Mouse (Mus musculus) limb, embryonic 14.5 days (tissue): Measurements from ENCODE around the gene Slc27a1. TPM values are rescaled to one million over a fixed set of nuclear protein-coding genes. Genes with fewer than 3 reads are reported as not detected.

Source experiments
- ATAC-seq: fragments of 200-750 bp; cut with Nextera tagmentation; 2 replicates; pipeline ENCODE4 v1.8.0; 2017; ENCODE audit warnings: low read depth, moderate number of reproducible peaks, moderate TSS enrichment; ENCODE audit not compliant: low FRiP score
- DNase-seq: peaks from one replicate; pipeline ENCODE4 v3.0.0-alpha.2; 2015; ENCODE audit warnings: low spot score
- H3K27ac ChIP-seq: fragments of 300-500 bp; sonication (generic); replicated peaks from 2 replicates; pipeline ENCODE4 v1.5.1; 2014; ENCODE audit warnings: low read depth, mild to moderate bottlenecking, low read length, moderate library complexity, mixed read lengths
- H3K27me3 ChIP-seq: fragments of 300-500 bp; sonication (generic); 2 replicates; pipeline ENCODE4 v1.6.1; 2014; ENCODE audit warnings: low read length, mixed read lengths; ENCODE audit not compliant: control insufficient read depth, insufficient read depth
- H3K36me3 ChIP-seq: fragments of 300-500 bp; sonication (generic); 2 replicates; pipeline ENCODE4 v1.6.1; 2014; ENCODE audit warnings: mild to moderate bottlenecking, low read length, moderate library complexity, mixed read lengths; ENCODE audit not compliant: control insufficient read depth, insufficient read depth
- H3K4me1 ChIP-seq: fragments of 300-500 bp; sonication (generic); 2 replicates; pipeline ENCODE4 v1.6.1; 2014; ENCODE audit warnings: antibody characterized with exemption, low read length, mixed read lengths; ENCODE audit not compliant: control insufficient read depth, insufficient read depth
- H3K4me2 ChIP-seq: fragments of 300-500 bp; sonication (generic); replicated peaks from 2 replicates; pipeline ENCODE4 v1.6.1; 2014; ENCODE audit warnings: low read depth, mild to moderate bottlenecking, low read length, moderate library complexity; ENCODE audit not compliant: severe bottlenecking
- H3K4me3 ChIP-seq: fragments of 300-500 bp; sonication (generic); replicated peaks from 2 replicates; pipeline ENCODE4 v1.5.1; 2014; ENCODE audit warnings: low read length
- H3K9ac ChIP-seq: fragments of 300-500 bp; sonication (generic); 2 replicates; pipeline ENCODE4 v1.6.1; 2014; ENCODE audit warnings: mild to moderate bottlenecking, low read depth, low read length, moderate library complexity; ENCODE audit not compliant: severe bottlenecking
- H3K9me3 ChIP-seq: fragments of 300-500 bp; sonication (generic); 2 replicates; pipeline ENCODE4 v1.6.1; 2016; ENCODE audit warnings: low read length; ENCODE audit not compliant: control insufficient read depth
- POLR2A ChIP-seq: fragments of 200-500 bp; IDR thresholded peaks from 2 replicates; pipeline ENCODE4 v1.8.0; 2012; ENCODE audit warnings: inconsistent platforms, mild to moderate bottlenecking, moderate library complexity, borderline replicate concordance; ENCODE audit not compliant: insufficient read depth, insufficient read length; ENCODE audit errors: extremely low read depth
- WGBS: fragments of 180-500 bp; shearing (Covaris S2); extraction: QIAGEN DNeasy Blood & Tissue Kit; methylation state at CpG from one replicate; pipeline ENCODE4 v1.1.7; 2014; 5-methylcytosine and 5-hydroxymethylcytosine counted together
- polyA plus RNA-seq, 2 experiments: library from polyadenylated mRNA; depleted of rRNA in 1 of 2; stranded (reverse) in 1 of 2; unstranded in 1 of 2; fragments of >200 nt; fragmentation: Nextera tagmentation in 1 of 2; extraction: Ambion mirVana in 1 of 2; gene quantifications; 2 replicates each; pipeline versions ENCODE4 v1.2.1 to v1.2.3; 2012 to 2014

Gene Slc27a1
- polyA plus RNA-seq, 2 experiments = 24.3 to 87.8 TPM

DNA sequence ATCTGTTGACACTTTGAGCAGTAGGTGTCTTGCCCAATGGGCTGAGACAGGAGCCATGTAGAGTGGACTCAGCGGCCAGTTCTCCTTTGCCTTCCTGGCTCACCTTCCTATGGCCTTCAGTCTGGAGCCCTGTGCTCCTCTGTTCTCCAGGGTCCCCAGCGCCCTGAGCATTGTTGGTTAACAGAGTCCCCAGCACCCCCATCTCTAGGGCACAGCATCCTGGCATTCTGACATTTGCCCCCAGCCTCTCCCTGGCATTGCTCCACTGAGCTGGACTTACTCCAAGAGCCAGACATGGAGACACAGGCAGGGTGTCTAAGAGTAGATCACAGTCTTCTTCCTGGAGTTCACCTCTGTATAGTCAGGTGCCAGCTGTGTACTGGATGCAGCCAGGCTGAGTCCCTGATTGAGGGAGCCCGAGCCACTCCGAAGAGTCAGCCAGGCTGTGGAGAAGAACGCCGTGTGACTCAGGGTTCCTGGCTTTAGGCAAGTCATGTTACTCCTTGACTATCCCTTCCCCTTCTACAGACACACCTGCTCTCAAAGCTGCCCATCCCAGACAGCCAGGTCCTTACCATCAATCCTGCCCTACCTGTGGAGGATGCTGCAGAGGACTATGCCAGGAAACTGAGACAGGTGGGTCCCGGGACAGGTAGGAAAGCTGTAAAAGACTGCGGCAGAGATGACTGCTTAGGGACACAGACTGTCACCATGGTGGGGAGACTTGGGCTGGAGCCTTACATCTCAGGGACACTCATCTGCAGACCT lies 25.1 kb downstream of the Slc27a1 start:
- no peaks in the 10 kb centered on the region for H3K9me3 ChIP-seq
- no peak for DNase-seq
- no peak overlapping the region for H3K4me2 ChIP-seq

DNA sequence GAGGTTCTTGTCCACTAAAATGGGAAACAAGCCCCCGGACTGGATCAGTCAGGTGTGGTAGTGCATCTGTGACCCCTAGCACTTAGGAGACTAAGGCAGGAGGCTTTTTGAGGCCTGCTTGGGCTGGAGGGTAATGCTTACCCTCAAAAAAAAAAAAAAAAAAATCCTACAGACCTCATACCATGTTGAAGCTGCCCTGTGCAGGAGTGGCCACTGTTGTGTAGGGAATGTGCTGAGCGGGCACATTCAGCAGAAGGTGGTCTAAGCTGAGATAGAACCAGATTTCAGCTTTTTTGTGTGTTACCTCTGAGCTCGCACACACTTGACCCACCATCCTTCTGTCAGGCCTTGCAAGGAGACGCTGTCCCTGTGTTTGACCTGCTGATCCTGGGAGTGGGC lies 25.6 kb downstream of the Slc27a1 start:
- H3K4me2 ChIP-seq = no peak overlapping the region
- no peaks in the 10 kb centered on the region for H3K9me3 ChIP-seq
- H3K27ac ChIP-seq = no peak overlapping the region
- H3K27me3 ChIP-seq = no peaks in the 10 kb centered on the region
- DNase-seq = no peak
- no peaks in the 10 kb centered on the region for H3K36me3 ChIP-seq
- no peak for TF ChIP-seq POLR2A
- peaks cover 9% of the 10 kb centered on the region for H3K4me1 ChIP-seq
- no peak for ATAC-seq
- H3K9ac ChIP-seq = no peak overlapping the region
- 95% methylated on average over 4 of the region's 4 CpGs for WGBS
- no peak overlapping the region for H3K4me3 ChIP-seq

More for the DNA sequence above, 25.1 kb downstream of the Slc27a1 start:
- Histone ChIP-seq H3K4me3 (0 out of 2 replicates have a peak overlapping the region, but pooled peaks have one; percentile 69), H3K27ac (no peak overlapping the region), H3K27me3 (no peaks in the 10 kb centered on the region), H3K36me3 (no peaks in the 10 kb centered on the region), H3K9ac (no peak overlapping the region), H3K4me1 (peaks cover 9% of the 10 kb centered on the region)
- no peak for TF ChIP-seq POLR2A
- WGBS = 91% methylated on average over 8 of the region's 8 CpGs
- no peak for ATAC-seq

DNA sequence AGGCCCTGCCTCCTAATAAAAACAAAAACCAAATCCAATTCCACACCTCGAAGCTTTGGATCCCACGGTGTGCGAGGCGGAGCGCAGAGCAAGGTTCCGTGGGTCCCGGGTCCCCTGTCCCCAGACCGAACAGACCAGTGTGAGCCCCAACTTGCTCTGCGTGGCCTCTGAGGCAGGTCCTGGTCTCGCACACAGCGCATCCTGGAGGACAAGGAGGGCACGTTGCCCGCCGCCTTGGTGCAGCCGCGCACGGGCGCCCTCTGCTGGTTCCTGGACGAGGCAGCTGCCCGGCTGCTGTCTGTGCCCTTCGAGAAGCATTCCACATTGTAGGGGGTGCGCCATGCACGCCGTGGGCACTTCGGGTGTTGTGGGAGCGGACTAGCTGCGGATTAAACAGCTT lies 27.2 kb downstream of the Slc27a1 start:
- WGBS = 12% methylated on average over 24 of the region's 27 CpGs
- Histone ChIP-seq H3K36me3 (no peaks in the 10 kb centered on the region), H3K9ac (no peak overlapping the region), H3K4me2 (0 out of 2 replicates have a peak overlapping the region, but pooled peaks have one; percentile 29), H3K27me3 (no peaks in the 10 kb centered on the region), H3K9me3 (no peaks in the 10 kb centered on the region), H3K27ac (no peak overlapping the region), H3K4me1 (peaks cover 8% of the 10 kb centered on the region), H3K4me3 (no peak overlapping the region)
- peak; percentile 2; the same call in 1 of the 2 replicates for ATAC-seq
- peak; percentile 79 for DNase-seq
- TF ChIP-seq POLR2A = 0 out of 2 replicates have a peak, but pooled peaks have one; percentile 19

DNA sequence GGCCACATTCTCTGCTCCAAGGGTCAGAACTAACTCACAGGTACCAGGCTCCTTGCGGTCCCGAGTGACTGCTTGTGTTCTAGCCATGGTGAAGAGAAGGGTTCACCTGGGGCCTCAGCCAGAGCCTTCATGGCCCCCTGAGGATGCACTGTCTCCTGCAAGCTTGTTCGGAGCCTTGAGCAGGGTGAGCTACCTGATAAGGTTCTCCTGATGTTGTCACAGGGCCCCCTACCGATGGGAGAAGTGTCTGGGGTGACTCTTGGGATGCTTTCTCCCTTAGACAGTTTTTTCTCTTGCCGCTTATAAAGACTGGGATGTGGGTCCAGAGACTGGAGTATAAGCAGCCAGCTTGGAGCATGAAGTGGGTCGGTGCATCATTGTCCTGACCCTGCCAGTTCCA lies 27.7 kb downstream of the Slc27a1 start:
- no peak for TF ChIP-seq POLR2A
- no peaks in the 10 kb centered on the region for H3K9me3 ChIP-seq
- peaks cover 2% of the 10 kb centered on the region for H3K27me3 ChIP-seq
- no peak overlapping the region for H3K9ac ChIP-seq
- DNase-seq (no peak), ATAC-seq (no peak)
- no peak overlapping the region for H3K4me2 ChIP-seq
- peaks cover 6% of the 10 kb centered on the region for H3K4me1 ChIP-seq
- H3K27ac ChIP-seq = no peak overlapping the region
- no peaks in the 10 kb centered on the region for H3K36me3 ChIP-seq
- 57% methylated on average over 6 of the region's 6 CpGs for WGBS
- no peak overlapping the region for H3K4me3 ChIP-seq

DNA sequence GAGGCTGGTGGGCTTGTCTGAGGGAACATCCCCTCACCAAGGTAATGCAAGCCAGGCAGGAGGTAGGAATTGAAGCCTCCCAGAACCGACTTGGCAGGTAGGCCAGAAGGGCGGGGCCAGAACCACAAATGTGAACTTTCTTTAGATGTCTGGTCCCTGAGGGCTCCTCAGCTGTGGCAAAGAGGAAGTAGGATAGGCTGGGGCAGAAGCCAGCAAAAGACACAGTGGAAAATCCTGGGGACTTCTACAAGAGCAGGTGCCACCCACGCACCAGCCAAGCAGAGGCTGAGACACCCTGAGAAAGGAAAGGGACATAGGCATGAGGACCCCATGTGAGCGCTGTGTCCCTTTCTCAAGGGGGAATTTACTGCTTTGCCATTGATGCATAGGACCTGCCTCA lies 28.1 kb downstream of the Slc27a1 start:
- no peak overlapping the region for H3K4me3 ChIP-seq
- no peak overlapping the region for H3K27ac ChIP-seq
- H3K36me3 ChIP-seq = no peaks in the 10 kb centered on the region
- H3K9me3 ChIP-seq = no peaks in the 10 kb centered on the region
- WGBS = 66% methylated on average over 4 of the region's 4 CpGs
- DNase-seq (no peak), ATAC-seq (no peak)
- no peak overlapping the region for H3K4me2 ChIP-seq
- no peak overlapping the region for H3K9ac ChIP-seq
- TF ChIP-seq POLR2A = no peak
- peaks cover 6% of the 10 kb centered on the region for H3K27me3 ChIP-seq
- peaks cover 6% of the 10 kb centered on the region for H3K4me1 ChIP-seq
